Mouse (Mus musculus) layer of hippocampus, adult 8-10 months (tissue): Measurements from ENCODE around the gene Csmd2. TPM values are rescaled to one million over a fixed set of nuclear protein-coding genes. Genes with fewer than 3 reads are reported as not detected.

ENCODE experiments used
- DNase-seq, 2 experiments: peaks; one replicate each; pipeline ENCODE4 v3.0.0; 2022; ENCODE audit warnings: low spot score in 2 of 2
- total RNA-seq, 4 experiments: library from RNA; stranded (reverse); gene quantifications; 2 replicates each; pipeline ENCODE4 v1.2.4; 2022

Gene Csmd2
- total RNA-seq, 4 experiments from 2014 or later = 44.2 to 51.5 (median 46.8) TPM

GRCm38 (mm10) chr4:128411941-128412630, 424.4 kb downstream of the Csmd2 start:
- peak; percentile 52 to 61 for DNase-seq

- no peak for DNase-seq
These were observed 427.1 kb downstream of the Csmd2 start for GRCm38 (mm10) chr4:128414741-128415140.

GRCm38 (mm10) chr4:128419988-128420617, 432.4 kb downstream of the Csmd2 start:
- DNase-seq = no peak

- DNase-seq = no peak
These were observed 434.8 kb downstream of the Csmd2 start for GRCm38 (mm10) chr4:128422486-128422885.

- no peak for DNase-seq
These were observed 437.7 kb downstream of the Csmd2 start for GRCm38 (mm10) chr4:128425339-128425738.

- no peak for DNase-seq
These were observed 439.8 kb downstream of the Csmd2 start for GRCm38 (mm10) chr4:128427261-128428030.

GRCm38 (mm10) chr4:128428303-128429107, 440.8 kb downstream of the Csmd2 start:
- peak in 1 of 2 experiments; percentile 43 for DNase-seq

GRCm38 (mm10) chr4:128429591-128429990, 441.9 kb downstream of the Csmd2 start:
- no peak for DNase-seq

GRCm38 (mm10) chr4:128440550-128440949, 452.9 kb downstream of the Csmd2 start:
- DNase-seq = no peak

- no peak for DNase-seq
These were observed 453.6 kb downstream of the Csmd2 start for GRCm38 (mm10) chr4:128441228-128441627.

- no peak for DNase-seq
These were observed 455.1 kb downstream of the Csmd2 start for GRCm38 (mm10) chr4:128442791-128443190.

GRCm38 (mm10) chr4:128445514-128446260, 458.0 kb downstream of the Csmd2 start:
- DNase-seq = no peak

- peak; percentile 60 to 63 for DNase-seq
These were observed 461.3 kb downstream of the Csmd2 start for GRCm38 (mm10) chr4:128448831-128449431.

- peak in 1 of 2 experiments; percentile 31 for DNase-seq
These were observed 462.5 kb downstream of the Csmd2 start for GRCm38 (mm10) chr4:128450137-128450536.

GRCm38 (mm10) chr4:128450974-128451373, 463.3 kb downstream of the Csmd2 start:
- DNase-seq = peak; percentile 57 to 58

GRCm38 (mm10) chr4:128451383-128451794, 463.7 kb downstream of the Csmd2 start:
- no peak for DNase-seq

- no peak for DNase-seq
These were observed 479.1 kb downstream of the Csmd2 start for GRCm38 (mm10) chr4:128466708-128467107.

- no peak for DNase-seq
These were observed 480.4 kb downstream of the Csmd2 start for GRCm38 (mm10) chr4:128468040-128468439.

GRCm38 (mm10) chr4:128476249-128476648, 488.6 kb downstream of the Csmd2 start:
- DNase-seq = no peak

- DNase-seq = no peak
These were observed 496.2 kb downstream of the Csmd2 start for GRCm38 (mm10) chr4:128483891-128484290.
